Mouse (Mus musculus) megakaryocyte, embryonic 14.5 days (primary cell): Measurements from ENCODE around the gene 1700056E22Rik.

Experiments used
- FLI1 ChIP-seq: IDR thresholded peaks from 2 replicates; pipeline ENCODE4 v1.6.1; 2012; ENCODE audit warnings: low read length, inconsistent platforms, mixed read lengths
- GATA1 ChIP-seq: IDR thresholded peaks from 3 replicates; pipeline ENCODE4 v1.6.1; 2012; ENCODE audit warnings: mixed read lengths, low read length, inconsistent platforms, borderline replicate concordance

DNA sequence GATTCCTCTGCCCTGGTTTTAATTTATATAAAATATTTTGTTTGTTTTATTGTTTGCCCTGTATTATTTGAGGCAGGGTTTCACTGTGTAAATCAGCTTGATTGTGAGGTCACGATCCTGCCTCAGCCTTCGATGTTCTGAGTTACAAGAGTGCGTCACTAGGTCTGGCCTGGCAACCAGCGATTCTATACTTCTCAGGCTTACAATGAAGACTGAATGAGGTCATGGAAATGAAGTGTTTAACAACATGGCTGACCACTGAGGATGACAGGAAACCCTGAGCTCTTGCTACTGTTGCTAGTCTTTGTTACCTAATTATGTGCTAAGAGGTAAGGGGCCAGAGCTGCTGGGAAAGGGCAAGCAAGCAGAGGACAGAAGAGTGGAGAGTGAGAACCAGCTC is 21.0 kb downstream of the 1700056E22Rik start, which contains the start of gene Dusp10:
- no peak for TF ChIP-seq GATA1
- no peak for TF ChIP-seq FLI1
